Mouse (Mus musculus) adrenal gland, postnatal 4 days (tissue): ENCODE measurements around the gene Gpc5. TPM values are rescaled to one million over a fixed set of nuclear protein-coding genes. Genes with fewer than 3 reads are reported as not detected.

ENCODE experiments used
- DNase-seq, 2 experiments: peaks; one replicate each; pipeline ENCODE4 v3.0.0; 2021 to 2022; ENCODE audit warnings: low spot score in 2 of 2, mixed read lengths in 2 of 2
- total RNA-seq, 2 experiments: library from RNA; stranded (reverse); gene quantifications; 2 replicates each; pipeline ENCODE4 v1.2.3; 2021

Gene Gpc5
- total RNA-seq, 2 experiments from 2014 or later, result 0.37 to 2.8 TPM

DNA sequence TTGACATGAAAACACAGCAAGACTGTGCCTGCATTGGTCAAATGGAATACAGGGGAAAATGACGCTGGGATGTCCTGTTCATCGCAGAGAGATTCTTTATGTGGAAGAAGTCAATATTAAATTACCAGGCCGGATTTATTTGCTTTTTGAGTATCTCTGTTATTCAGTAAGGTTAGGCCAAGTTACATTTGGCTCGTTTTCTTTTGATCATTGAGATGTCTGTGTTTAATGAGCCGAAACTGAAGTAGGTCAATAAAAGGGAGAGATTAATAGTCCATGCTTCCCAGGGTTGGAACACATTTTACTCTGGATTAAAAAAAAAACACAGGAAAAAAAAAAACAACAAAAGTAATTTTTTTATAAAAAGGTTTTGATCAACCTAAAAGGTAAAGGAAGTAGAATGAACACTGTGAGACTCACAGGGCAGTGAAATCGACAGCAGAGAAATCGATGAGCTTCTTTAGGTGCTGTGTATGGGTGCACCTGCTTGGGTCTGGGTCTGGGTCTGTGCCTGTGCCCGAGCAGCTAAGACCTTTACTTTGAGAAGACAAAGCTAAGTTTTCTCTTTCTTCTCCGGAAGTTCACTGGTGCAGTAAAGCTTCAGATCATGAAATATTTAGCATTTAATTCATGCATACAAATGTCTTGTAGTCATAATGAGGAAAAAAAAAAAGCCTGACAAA is 8.7 kb downstream of the Gpc5 start:
- no peak for DNase-seq

DNA sequence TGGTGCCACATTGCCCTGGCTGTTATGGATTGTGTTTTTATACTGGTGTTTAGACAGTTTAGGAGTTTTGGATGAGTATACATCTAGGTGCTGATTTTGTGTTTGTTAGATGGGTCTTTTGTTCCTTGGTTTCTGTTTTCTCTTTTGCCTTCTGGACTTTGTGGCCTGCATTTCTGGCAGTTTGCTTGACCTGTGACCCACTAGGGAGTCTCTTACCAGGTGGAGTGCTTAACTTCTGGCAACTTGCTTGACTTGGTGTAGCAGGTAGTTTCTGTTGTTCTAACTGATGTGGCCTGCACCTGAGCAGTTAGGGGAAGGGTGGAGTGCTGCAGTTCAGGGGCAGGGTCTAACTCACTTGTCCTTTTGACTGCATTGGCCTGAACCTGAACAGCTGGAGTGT is 14.3 kb downstream of the Gpc5 start:
- no peak for DNase-seq

GRCm38 (mm10) chr14:115107467-115107866 is 15.5 kb downstream of the Gpc5 start:
- no peak for DNase-seq

- DNase-seq, result no peak
These were observed 26.6 kb downstream of the Gpc5 start for GRCm38 (mm10) chr14:115118626-115119025.

DNA sequence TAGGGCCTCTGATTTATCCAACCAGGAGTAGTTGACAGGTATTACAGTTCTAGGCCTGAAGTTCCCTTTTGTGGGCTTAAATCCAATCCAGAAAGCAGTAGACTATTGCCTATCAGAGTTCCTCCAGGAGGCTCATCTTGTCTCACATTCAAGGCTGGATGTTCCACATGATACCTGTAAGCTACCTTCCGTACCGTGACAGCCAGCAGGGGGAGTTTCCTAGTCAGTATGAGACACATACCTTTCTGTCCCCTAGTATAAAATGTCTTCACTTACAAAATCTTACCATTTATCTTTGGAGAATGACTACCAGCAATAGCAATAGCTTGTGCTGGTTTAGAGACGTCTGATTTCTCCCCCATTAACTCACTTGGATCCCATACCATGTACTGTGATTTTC is 56.8 kb downstream of the Gpc5 start:
- no peak for DNase-seq

- DNase-seq, result no peak
These were observed 64.6 kb downstream of the Gpc5 start for GRCm38 (mm10) chr14:115156597-115156996.

DNA sequence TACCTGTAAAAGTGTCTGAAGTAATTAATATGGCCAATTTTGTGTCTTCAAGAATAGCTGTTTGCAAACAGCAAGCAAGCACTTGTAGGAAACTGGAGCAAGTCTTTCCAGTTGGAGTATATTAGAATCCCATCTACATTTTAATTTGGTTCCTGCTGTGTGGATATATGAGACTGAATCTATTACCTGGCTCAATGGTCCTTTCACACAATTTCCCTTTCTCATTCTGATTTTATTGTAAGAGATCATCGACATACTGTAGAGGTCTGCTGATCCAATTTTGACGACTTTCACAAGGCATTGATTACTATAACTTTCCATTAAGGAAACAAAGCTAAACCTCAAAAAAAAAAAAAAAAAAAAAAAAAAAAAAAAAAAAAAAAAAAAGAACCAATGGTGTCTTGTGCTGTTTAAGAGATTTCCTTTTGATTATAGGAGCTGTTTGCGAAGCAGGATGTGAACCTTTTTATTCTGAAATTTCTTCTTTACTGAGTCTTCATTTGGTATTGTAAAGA is 85.4 kb downstream of the Gpc5 start:
- no peak for DNase-seq

GRCm38 (mm10) chr14:115179925-115180324 is 87.9 kb downstream of the Gpc5 start:
- DNase-seq, result no peak

GRCm38 (mm10) chr14:115188256-115188655 is 96.2 kb downstream of the Gpc5 start:
- no peak for DNase-seq

DNA sequence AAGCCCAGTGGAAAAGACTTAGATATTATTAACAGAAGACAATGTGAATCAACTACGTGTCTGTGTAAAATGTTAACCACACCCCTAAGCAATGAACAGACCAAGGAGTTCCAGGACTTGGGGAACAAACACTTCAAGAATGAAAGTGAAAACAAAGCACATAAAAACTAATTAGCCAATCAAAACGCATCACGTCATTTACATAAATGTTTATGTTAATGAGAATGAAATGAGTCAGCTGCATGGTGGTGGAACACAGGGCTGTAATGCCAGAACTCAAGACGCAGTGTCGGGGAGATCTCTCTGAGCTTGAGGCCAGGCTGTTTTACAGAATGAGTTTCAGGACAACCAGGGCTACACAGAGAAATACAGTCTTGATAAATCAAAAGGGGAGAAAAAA is 136.1 kb downstream of the Gpc5 start:
- no peak for DNase-seq

DNA sequence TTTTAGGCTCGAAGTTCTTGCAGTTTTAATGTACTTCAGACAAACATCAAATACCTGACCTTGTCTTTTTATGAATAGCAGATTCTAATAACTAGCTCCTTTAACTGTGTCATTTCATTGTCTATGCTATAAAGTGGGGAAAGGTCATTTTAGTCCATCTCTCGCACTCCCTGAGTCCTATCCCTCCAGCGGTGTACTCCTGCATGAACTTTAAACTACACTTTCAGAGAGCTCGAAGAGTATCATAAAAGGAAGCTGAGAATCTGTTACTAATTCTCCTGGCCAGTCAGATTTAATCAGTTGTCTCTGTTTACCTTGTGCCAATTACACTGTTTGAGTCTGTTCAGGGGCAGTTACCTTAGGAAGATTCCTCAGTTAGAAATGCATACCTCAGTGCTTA is 144.4 kb downstream of the Gpc5 start:
- DNase-seq, result no peak

DNA sequence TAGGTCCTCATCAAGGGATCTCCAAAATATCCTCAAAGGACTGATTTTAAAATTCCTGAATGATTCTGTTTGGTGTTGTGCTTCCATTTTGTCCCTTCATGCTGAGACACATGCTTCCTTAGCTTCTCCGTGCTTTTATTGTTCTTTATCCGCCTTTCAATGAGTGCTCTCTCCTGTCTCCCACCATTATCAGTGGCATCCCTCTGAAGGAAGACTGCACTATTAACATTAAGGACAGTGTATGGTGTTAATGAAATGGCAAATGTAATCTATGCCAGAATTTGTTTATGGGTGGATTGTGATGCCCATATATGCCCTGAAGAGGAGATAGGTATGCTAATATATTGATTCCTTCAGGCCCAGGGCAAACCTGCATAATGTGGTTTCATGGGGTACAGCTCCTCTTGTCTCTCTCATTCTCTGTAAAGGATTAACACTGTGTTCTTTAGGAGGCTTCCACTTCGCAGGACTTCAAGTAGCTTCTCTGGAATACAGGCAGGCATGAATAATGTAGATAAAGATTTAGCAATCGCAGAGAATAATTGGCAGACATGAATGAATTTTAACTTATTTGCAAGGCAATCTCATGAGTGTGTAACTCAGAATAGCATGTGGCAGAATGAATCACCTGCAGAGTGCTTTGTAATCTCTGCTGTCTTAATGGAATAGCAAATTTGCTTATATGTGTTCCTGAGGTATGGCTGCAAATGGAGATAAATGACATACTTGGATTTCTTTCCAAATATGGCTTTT is 148.8 kb downstream of the Gpc5 start:
- DNase-seq, result no peak

DNA sequence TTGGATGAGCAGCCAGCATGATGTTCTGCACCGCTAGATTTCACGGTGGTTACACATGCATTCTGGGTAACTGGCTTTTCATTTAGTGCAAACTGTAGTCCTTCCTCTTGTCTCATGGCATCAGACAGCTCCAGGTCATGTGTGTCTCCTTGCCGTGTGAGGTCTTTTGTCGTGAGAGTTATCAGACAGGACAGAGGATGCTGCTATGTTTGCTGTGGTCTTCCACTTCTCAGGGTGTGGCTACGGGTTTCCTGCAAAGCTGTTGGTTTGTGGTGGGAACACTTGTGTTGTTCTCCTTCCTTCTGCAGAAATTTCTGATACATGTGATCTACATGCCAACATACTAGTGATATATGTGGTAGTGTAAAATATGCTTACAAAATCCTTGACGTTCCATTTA is 158.5 kb downstream of the Gpc5 start:
- no peak for DNase-seq

GRCm38 (mm10) chr14:115251791-115252190 is 159.8 kb downstream of the Gpc5 start:
- no peak for DNase-seq

DNA sequence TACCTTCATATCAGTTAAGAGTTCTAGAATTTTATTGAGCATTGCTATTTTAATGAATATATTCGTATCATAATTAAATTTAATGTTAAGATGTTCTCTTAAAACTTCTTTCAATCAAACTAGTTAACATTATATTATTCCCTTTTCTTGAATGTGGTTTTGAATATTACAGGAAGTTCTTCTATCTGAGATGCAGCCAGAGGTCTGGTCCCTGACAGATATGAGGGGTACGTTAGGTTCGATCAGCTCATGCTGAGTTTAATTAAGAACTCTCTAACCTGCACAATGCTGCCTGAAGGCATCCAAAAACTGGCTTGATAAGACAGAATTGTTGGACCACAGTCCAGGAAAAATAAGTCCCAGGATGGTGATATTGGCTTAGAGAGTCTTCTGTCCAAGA is 161.1 kb downstream of the Gpc5 start:
- no peak for DNase-seq

- no peak for DNase-seq
These were observed 161.7 kb downstream of the Gpc5 start for GRCm38 (mm10) chr14:115253685-115254084.

DNA sequence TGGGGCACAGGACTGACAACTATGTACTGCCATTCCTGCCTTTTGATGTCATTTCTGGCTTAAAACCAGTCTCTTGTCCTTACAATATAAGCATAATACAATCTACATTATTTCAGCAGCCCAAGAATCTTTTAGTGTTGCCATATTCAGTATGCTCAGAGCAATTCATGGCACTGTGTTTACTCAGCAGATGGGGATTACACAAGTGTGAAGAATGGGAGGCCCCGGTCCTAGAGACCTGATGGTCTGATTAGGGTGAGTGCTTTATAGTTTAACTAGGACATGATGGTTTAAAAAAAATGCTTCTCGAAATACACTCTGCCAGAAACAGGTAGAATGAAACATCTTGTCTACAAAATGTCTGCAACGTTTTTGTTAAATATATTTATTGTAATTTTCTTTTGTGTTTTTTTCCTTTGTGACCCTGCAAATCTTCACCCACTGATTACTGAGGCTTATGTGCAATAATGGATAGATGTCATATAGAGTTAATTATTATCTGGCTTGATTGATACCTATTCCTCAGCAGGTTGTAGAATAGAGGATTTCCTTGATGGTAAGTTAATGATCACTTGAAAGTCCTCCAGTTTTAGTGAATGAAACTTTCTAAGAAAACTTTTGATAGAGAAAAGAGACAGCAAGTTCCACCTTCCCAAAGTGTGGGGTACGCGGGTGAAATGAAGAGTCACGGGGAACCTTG is 177.8 kb downstream of the Gpc5 start:
- no peak for DNase-seq

GRCm38 (mm10) chr14:115270445-115270844 is 178.4 kb downstream of the Gpc5 start:
- no peak for DNase-seq

GRCm38 (mm10) chr14:115282782-115283181 is 190.8 kb downstream of the Gpc5 start:
- DNase-seq, result no peak

DNA sequence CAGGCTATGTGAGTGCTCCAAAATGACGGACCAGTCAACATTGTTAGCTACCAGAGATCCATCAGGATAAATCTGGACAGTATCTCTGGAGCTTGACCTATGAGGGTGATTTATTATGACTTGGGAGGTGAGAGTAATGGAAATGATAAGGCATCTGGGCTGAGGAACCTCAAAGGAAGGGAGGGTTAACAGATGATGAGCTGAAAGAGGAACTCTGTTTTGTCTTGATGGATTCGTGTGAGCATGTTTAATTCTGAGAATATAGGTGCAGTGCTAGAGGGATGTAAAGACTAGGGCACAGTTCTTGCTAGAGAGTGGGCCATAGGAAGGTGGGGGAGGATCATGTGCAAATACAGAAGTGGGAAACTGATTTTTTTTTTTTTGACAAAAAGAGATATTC is 232.2 kb downstream of the Gpc5 start:
- no peak for DNase-seq

- DNase-seq, result no peak
These were observed 234.4 kb downstream of the Gpc5 start for GRCm38 (mm10) chr14:115326426-115326825.

DNA sequence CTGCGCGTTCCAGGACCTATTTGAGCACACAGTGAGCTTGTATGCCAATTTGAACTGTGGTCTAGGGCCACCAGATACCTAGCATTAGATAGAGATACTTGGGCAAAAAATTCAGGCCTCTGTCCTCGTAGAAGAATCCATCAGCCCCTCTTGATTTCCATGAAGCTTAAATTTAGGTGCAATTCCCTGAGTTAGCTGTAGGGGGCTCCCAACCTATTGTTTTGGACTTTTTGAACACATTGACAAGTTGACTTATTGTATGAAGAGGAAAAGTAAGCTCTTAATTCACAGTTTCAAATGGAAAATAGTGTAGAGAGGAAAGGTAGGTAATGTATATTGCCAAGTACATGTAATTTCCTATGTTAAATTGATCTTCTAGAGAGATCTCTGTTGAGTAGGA is 247.1 kb downstream of the Gpc5 start:
- DNase-seq, result no peak
